Mouse (Mus musculus) B cell, adult 67 days (primary cell): Measurements from ENCODE around the gene Ccdc97. TPM values are rescaled to one million over a fixed set of nuclear protein-coding genes. Genes with fewer than 3 reads are reported as not detected.

Experiments
- total RNA-seq, 2 experiments: library from RNA; stranded (reverse); gene quantifications; 4 replicates each; pipeline ENCODE4 v1.2.4; 2023

Ccdc97 gene
- total RNA-seq, result 100 to 1,000 TPM; 104 to 109 TPM

GRCm38 (mm10) chr7:25718788-25719417 lies at the start of gene Ccdc97:
Gene Ccdc97, minus strand, starts transcription at chr7:25719088.

GRCm38 (mm10) chr7:25754738-25755467 lies 36.0 kb upstream of the Ccdc97 start, which contains the start of gene Hnrnpul1:
Gene Hnrnpul1, minus strand, starts transcription at chr7:25754757.

GRCm38 (mm10) chr7:25686680-25687531 lies 32.0 kb downstream of the Ccdc97 start, which contains the start of gene Tgfb1:
Gene Tgfb1, plus strand, starts transcription at chr7:25687002.

GRCm38 (mm10) chr7:25680514-25681258 lies 38.2 kb downstream of the Ccdc97 start, which contains the start of gene B9d2:
Gene B9d2, plus strand, starts transcription at chr7:25680780.

GRCm38 (mm10) chr7:25674719-25675300 lies 44.1 kb downstream of the Ccdc97 start, which contains the start of gene Tmem91:
Gene Tmem91, minus strand, starts transcription at chr7:25675166.

Other genes starting within 250 kb of the Ccdc97 start
- 10 to 100 TPM; 61.2 to 62.6 TPM for gene Ceacam1, start 241.5 kb downstream of the Ccdc97 start, total RNA-seq
- gene Ceacam2, start 179.2 kb downstream of the Ccdc97 start, total RNA-seq, result 10 to 100 TPM; 10.9 to 13.3 TPM
- not detected for gene Erich4, start 103.2 kb downstream of the Ccdc97 start, total RNA-seq
- 100 to 1,000 TPM; 110 to 124 TPM for gene Dmac2, start 99.7 kb downstream of the Ccdc97 start, total RNA-seq
- gene B3gnt8, start 92.4 kb downstream of the Ccdc97 start, total RNA-seq, result 10 to 100 TPM; 45.7 to 52.2 TPM
- 10 to 100 TPM; 42.4 to 52.8 TPM for gene Bckdha, start 60.1 kb downstream of the Ccdc97 start, total RNA-seq
- 10 to 100 TPM; 85.2 to 85.3 TPM for gene Exosc5, start 59.9 kb downstream of the Ccdc97 start, total RNA-seq
- not detected for gene Tmem91, start 43.9 kb downstream of the Ccdc97 start, total RNA-seq
- gene B9d2, start 38.3 kb downstream of the Ccdc97 start, total RNA-seq, result 10 to 100 TPM; 41.3 to 43.3 TPM
- 100 to 1,000 TPM; 312 to 326 TPM for gene Tgfb1, start 32.1 kb downstream of the Ccdc97 start, total RNA-seq
- 100 to 1,000 TPM; 222 to 232 TPM for gene Hnrnpul1, start 35.7 kb upstream of the Ccdc97 start, total RNA-seq
- 1 to 10 TPM; 1.1 to 5.7 TPM for gene Axl, start 69.6 kb upstream of the Ccdc97 start, total RNA-seq
- gene Cyp2s1, start 97.8 kb upstream of the Ccdc97 start, total RNA-seq, result not detected
- gene Cyp2b10, start 178.5 kb upstream of the Ccdc97 start, total RNA-seq, result not detected